Mouse (Mus musculus): ENCODE data around the gene Ntn1. TPM values are rescaled to one million over a fixed set of nuclear protein-coding genes. Genes with fewer than 3 reads are reported as not detected.
A peak's percentile ranks its signal among the peaks of the same experiment; 100 is the strongest.

Gene Ntn1
- polyA plus RNA-seq, 1 experiment from 2014 or later = 0.24 TPM

GRCm38 (mm10) chr11:68433534-68433933, 32.9 kb upstream of the Ntn1 start:
- H3K4me2 ChIP-seq = no peak overlapping the region
- WGBS (ENCODE audit: insufficient replicate concordance) = 75% methylated on average over 5 of the region's 5 CpGs
- H3K4me3 ChIP-seq (replicated peaks) = no peak overlapping the region

GRCm38 (mm10) chr11:68432361-68433021, 31.9 kb upstream of the Ntn1 start:
- H3K4me1 ChIP-seq (replicated peaks) = 0 out of 2 replicates have a peak, but pooled peaks cover 7% of the 10 kb centered on the region
- peaks cover 29% of the 10 kb centered on the region for H3K27me3 ChIP-seq
- H3K27ac ChIP-seq = no peak overlapping the region
- ATAC-seq (ENCODE audit: low read depth) (no peak; the same call in 1 of the 2 replicates), DNase-seq (no peak)
- H3K4me2 ChIP-seq = peak overlapping the region; percentile 61
- WGBS (ENCODE audit: insufficient replicate concordance) = 17% methylated on average over 23 of the region's 23 CpGs
- peak overlapping the region; percentile 51 for H3K4me3 ChIP-seq (replicated peaks)
- H3K9ac ChIP-seq = 0 out of 2 replicates have a peak overlapping the region, but pooled peaks have one; percentile 9
- H3K9me3 ChIP-seq (replicated peaks) = no peaks in the 10 kb centered on the region
- H3K36me3 ChIP-seq = no peaks in the 10 kb centered on the region

More at GRCm38 (mm10) chr11:68433534-68433933, 32.9 kb upstream of the Ntn1 start:
- Histone ChIP-seq H3K27me3 (peaks cover 29% of the 10 kb centered on the region), H3K9me3 (replicated peaks) (no peaks in the 10 kb centered on the region), H3K9ac (no peak overlapping the region), H3K36me3 (no peaks in the 10 kb centered on the region), H3K27ac (no peak overlapping the region), H3K4me1 (replicated peaks) (0 out of 2 replicates have a peak, but pooled peaks cover 7% of the 10 kb centered on the region)
- DNase-seq = no peak
- no peak for ATAC-seq (ENCODE audit: low read depth)

GRCm38 (mm10) chr11:68431699-68432360, 31.2 kb upstream of the Ntn1 start, which contains the start of gene Pik3r5:
TSS of gene Pik3r5 (plus strand) at chr11:68432121.
- H3K9ac ChIP-seq = 0 out of 2 replicates have a peak within 1 kb of the TSS, but pooled peaks have one; percentile 9

GRCm38 (mm10) chr11:68430662-68431061, 30.0 kb upstream of the Ntn1 start:
- Histone ChIP-seq H3K9ac (no peak overlapping the region), H3K9me3 (replicated peaks) (no peaks in the 10 kb centered on the region), H3K4me3 (replicated peaks) (no peak overlapping the region), H3K27ac (no peak overlapping the region), H3K27me3 (peaks cover 29% of the 10 kb centered on the region), H3K4me1 (replicated peaks) (0 out of 2 replicates have a peak, but pooled peaks cover 7% of the 10 kb centered on the region), H3K4me2 (peak overlapping the region; percentile 61; the same call in 1 of the 2 replicates), H3K36me3 (no peaks in the 10 kb centered on the region)
- no peak for ATAC-seq (ENCODE audit: low read depth)
- no peak for DNase-seq
- WGBS (ENCODE audit: insufficient replicate concordance) = 41% methylated on average over 5 of the region's 5 CpGs

More at GRCm38 (mm10) chr11:68431699-68432360, 31.2 kb upstream of the Ntn1 start, which contains the start of gene Pik3r5:
- Histone ChIP-seq H3K36me3 (no peaks in the 10 kb centered on the region), H3K27me3 (peaks cover 29% of the 10 kb centered on the region), H3K4me2 (peak within 1 kb of the TSS; percentile 61), H3K4me1 (replicated peaks) (0 out of 2 replicates have a peak, but pooled peaks cover 7% of the 10 kb centered on the region), H3K4me3 (replicated peaks) (peak within 1 kb of the TSS; percentile 51), H3K9me3 (replicated peaks) (no peaks in the 10 kb centered on the region), H3K27ac (no peak within 1 kb of the TSS)
- ATAC-seq (ENCODE audit: low read depth) (peak; percentile 76), DNase-seq (peak; percentile 37)
- 3% methylated on average over 30 of the region's 35 CpGs for WGBS (ENCODE audit: insufficient replicate concordance)

- whole genome bisulfite sequencing (ENCODE audit: insufficient replicate concordance) = 69% methylated on average over 5 of the region's 5 CpGs
- Histone ChIP-seq H3K4me2 (no peak overlapping the region), H3K9me3 (replicated peaks) (no peaks in the 10 kb centered on the region), H3K27me3 (peaks cover 17% of the 10 kb centered on the region), H3K4me1 (replicated peaks) (0 out of 2 replicates have a peak, but pooled peaks cover 5% of the 10 kb centered on the region), H3K36me3 (no peaks in the 10 kb centered on the region), H3K9ac (no peak overlapping the region), H3K4me3 (replicated peaks) (no peak overlapping the region), H3K27ac (no peak overlapping the region)
- no peak for ATAC-seq (ENCODE audit: low read depth)
- DNase-seq = no peak
These were observed 26.5 kb upstream of the Ntn1 start for GRCm38 (mm10) chr11:68427083-68427570.

GRCm38 (mm10) chr11:68425492-68426315, 25.1 kb upstream of the Ntn1 start:
- Histone ChIP-seq H3K4me2 (no peak overlapping the region), H3K4me1 (replicated peaks) (no peaks in the 10 kb centered on the region), H3K27me3 (peaks cover 9% of the 10 kb centered on the region; the same call in 1 of the 2 replicates), H3K4me3 (replicated peaks) (no peak overlapping the region), H3K27ac (no peak overlapping the region), H3K36me3 (no peaks in the 10 kb centered on the region), H3K9me3 (replicated peaks) (no peaks in the 10 kb centered on the region), H3K9ac (no peak overlapping the region)
- WGBS (ENCODE audit: insufficient replicate concordance) = 66% methylated on average over 8 of the region's 8 CpGs
- DNase-seq (no peak), ATAC-seq (ENCODE audit: low read depth) (no peak)

- Histone ChIP-seq H3K9me3 (replicated peaks) (no peaks in the 10 kb centered on the region), H3K27me3 (no peaks in the 10 kb centered on the region), H3K4me2 (no peak overlapping the region), H3K36me3 (no peaks in the 10 kb centered on the region), H3K27ac (no peak overlapping the region), H3K9ac (no peak overlapping the region), H3K4me3 (replicated peaks) (no peak overlapping the region), H3K4me1 (replicated peaks) (no peaks in the 10 kb centered on the region)
- WGBS (ENCODE audit: insufficient replicate concordance) = 27% methylated on average over 9 of the region's 9 CpGs
- ATAC-seq (ENCODE audit: low read depth) = no peak
- no peak for DNase-seq
These were observed 17.2 kb upstream of the Ntn1 start for GRCm38 (mm10) chr11:68417831-68418230.

GRCm38 (mm10) chr11:68417001-68417400, 16.4 kb upstream of the Ntn1 start:
- 31% methylated on average over 3 of the region's 3 CpGs for WGBS (ENCODE audit: insufficient replicate concordance)
- Histone ChIP-seq H3K9me3 (replicated peaks) (no peaks in the 10 kb centered on the region), H3K4me1 (replicated peaks) (no peaks in the 10 kb centered on the region), H3K27ac (no peak overlapping the region), H3K4me2 (no peak overlapping the region), H3K9ac (no peak overlapping the region), H3K36me3 (no peaks in the 10 kb centered on the region), H3K4me3 (replicated peaks) (no peak overlapping the region), H3K27me3 (no peaks in the 10 kb centered on the region)
- no peak for DNase-seq
- ATAC-seq (ENCODE audit: low read depth) = no peak

GRCm38 (mm10) chr11:68408127-68408526, 7.5 kb upstream of the Ntn1 start:
- 32% methylated on average over 2 of the region's 2 CpGs for WGBS (ENCODE audit: insufficient replicate concordance)
- no peak for DNase-seq

GRCm38 (mm10) chr11:68407266-68407926, 6.8 kb upstream of the Ntn1 start:
- Histone ChIP-seq H3K4me1 (replicated peaks) (no peaks in the 10 kb centered on the region), H3K9ac (no peak overlapping the region), H3K27ac (no peak overlapping the region), H3K4me3 (replicated peaks) (no peak overlapping the region), H3K27me3 (peaks cover 20% of the 10 kb centered on the region; the same call in 1 of the 2 replicates), H3K9me3 (replicated peaks) (no peaks in the 10 kb centered on the region), H3K4me2 (no peak overlapping the region), H3K36me3 (no peaks in the 10 kb centered on the region)
- WGBS (ENCODE audit: insufficient replicate concordance) = 29% methylated on average over 11 of the region's 11 CpGs
- ATAC-seq (ENCODE audit: low read depth) (no peak), DNase-seq (no peak)

More at GRCm38 (mm10) chr11:68408127-68408526, 7.5 kb upstream of the Ntn1 start:
- Histone ChIP-seq H3K9me3 (replicated peaks) (no peaks in the 10 kb centered on the region), H3K4me3 (replicated peaks) (no peak overlapping the region), H3K9ac (no peak overlapping the region), H3K36me3 (no peaks in the 10 kb centered on the region), H3K4me1 (replicated peaks) (no peaks in the 10 kb centered on the region), H3K27ac (no peak overlapping the region), H3K27me3 (peaks cover 13% of the 10 kb centered on the region; the same call in 1 of the 2 replicates), H3K4me2 (no peak overlapping the region)
- ATAC-seq (ENCODE audit: low read depth) = no peak
